ENCODE assay signal across 8 mouse cellular contexts in genomic region chr2:156842711-156843110, GRCm38 (mm10). TPM values are rescaled to one million over a fixed set of nuclear protein-coding genes. Genes with fewer than 3 reads are reported as not detected.
DNase-seq lines count a peak whose midpoint lies in the region; ATAC-seq and TF ChIP-seq lines count a peak whose summit lies in the region.

No protein-coding gene starts in this region.

- H3K4me1 ChIP-seq in liver, embryonic 11.5 days (replicated peaks; ENCODE audit: control insufficient read depth, insufficient read depth, low read length) = peaks cover 26% of the 10 kb centered on the region
- peaks cover 12% of the 10 kb centered on the region for H3K4me1 ChIP-seq in embryonic fibroblast, embryonic 13.5 days (ENCODE audit: control insufficient read depth, insufficient read depth, low read length)
- peaks cover 68% of the 10 kb centered on the region for H3K4me1 ChIP-seq in limb, embryonic 12.5 days (replicated peaks)
- H3K4me1 ChIP-seq in stomach, embryonic 14.5 days (ENCODE audit: control insufficient read depth, insufficient read depth, low read length) = peaks cover 52% of the 10 kb centered on the region

- H3K4me3 ChIP-seq in liver, embryonic 11.5 days (ENCODE audit: low read depth, low read length) = peak overlapping the region; percentile 94
- H3K4me3 ChIP-seq in embryonic fibroblast, embryonic 13.5 days (ENCODE audit: insufficient read depth, low read length) = peak overlapping the region; percentile 72
- H3K4me3 ChIP-seq in limb, embryonic 12.5 days (replicated peaks) = peak overlapping the region; percentile 88
- peak overlapping the region; percentile 92 for H3K4me3 ChIP-seq in stomach, embryonic 14.5 days (ENCODE audit: low read depth, low read length)

- peaks cover 22% of the 10 kb centered on the region for H3K36me3 ChIP-seq in liver, embryonic 11.5 days (ENCODE audit: control insufficient read depth, insufficient read depth, low read length)
- H3K36me3 ChIP-seq in limb, embryonic 12.5 days = peaks cover 38% of the 10 kb centered on the region
- peaks cover 32% of the 10 kb centered on the region for H3K36me3 ChIP-seq in stomach, embryonic 14.5 days (ENCODE audit: control insufficient read depth, insufficient read depth, low read length)

- H3K27me3 ChIP-seq in liver, embryonic 11.5 days (replicated peaks; ENCODE audit: control insufficient read depth, insufficient read depth, low read length) = no peaks in the 10 kb centered on the region
- no peaks in the 10 kb centered on the region for H3K27me3 ChIP-seq in limb, embryonic 12.5 days
- H3K27me3 ChIP-seq in stomach, embryonic 14.5 days (ENCODE audit: control insufficient read depth, insufficient read depth, low read length) = no peaks in the 10 kb centered on the region

- no peak for DNase-seq in liver, embryonic 11.5 days (ENCODE audit: low spot score)
- no peak for DNase-seq in liver
- DNase-seq in frontal cortex, postnatal 25 days (ENCODE audit: low spot score in 2 of 2) = no peak
- no peak for DNase-seq in ovary, postnatal 36 days (ENCODE audit: low spot score)
- DNase-seq in frontal cortex, postnatal 14 days (ENCODE audit: low spot score in 2 of 2) = no peak

- no peak for ATAC-seq in liver, embryonic 11.5 days (replicated peaks; ENCODE audit: low FRiP score)
- no peak for ATAC-seq in limb, embryonic 12.5 days (ENCODE audit: insufficient number of reproducible peaks, insufficient read depth, low FRiP score, low TSS enrichment, low read depth)
- no peak for ATAC-seq in stomach, embryonic 14.5 days (ENCODE audit: insufficient number of reproducible peaks, insufficient read depth, low FRiP score, low read depth)

- TF ChIP-seq CTCF in embryonic fibroblast, embryonic 13.5 days (IDR thresholded peaks at IDR 0.05; ENCODE audit: borderline replicate concordance, insufficient read depth, low read length) = no peak

- 36% methylated on average over 11 of the region's 11 CpGs for WGBS in liver, embryonic 11.5 days
- 7% methylated on average over 11 of the region's 11 CpGs for WGBS in limb, embryonic 12.5 days
- 7% methylated on average over 11 of the region's 11 CpGs for WGBS in stomach, embryonic 14.5 days

- peak overlapping the region; percentile 83; the same call in 1 of the 2 replicates for H3K27ac ChIP-seq in liver, embryonic 11.5 days (ENCODE audit: low read depth, low read length)
- no peak overlapping the region for H3K27ac ChIP-seq in embryonic fibroblast, embryonic 13.5 days (ENCODE audit: insufficient read depth, low read length)
- peak overlapping the region; percentile 97 for H3K27ac ChIP-seq in limb, embryonic 12.5 days
- peak overlapping the region; percentile 98 for H3K27ac ChIP-seq in stomach, embryonic 14.5 days (ENCODE audit: low read length)

- peak overlapping the region; percentile 86; the same call in 1 of the 2 replicates for H3K9ac ChIP-seq in liver, embryonic 11.5 days (ENCODE audit: low read depth, low read length)
- H3K9ac ChIP-seq in limb, embryonic 12.5 days (replicated peaks) = peak overlapping the region; percentile 95
- no peak overlapping the region; the same call in 1 of the 2 replicates for H3K9ac ChIP-seq in stomach, embryonic 14.5 days (replicated peaks; ENCODE audit: low read depth, low read length)

- H3K9me3 ChIP-seq in liver, embryonic 11.5 days (ENCODE audit: control insufficient read depth, low read length) = no peaks in the 10 kb centered on the region
- H3K9me3 ChIP-seq in limb, embryonic 12.5 days = no peaks in the 10 kb centered on the region
- no peaks in the 10 kb centered on the region for H3K9me3 ChIP-seq in stomach, embryonic 14.5 days (ENCODE audit: control insufficient read depth, low read depth, low read length)

- no peak for TF ChIP-seq POLR2A in embryonic fibroblast, embryonic 13.5 days (IDR thresholded peaks at IDR 0.05; ENCODE audit: low read depth, low read length)

- H3K4me2 ChIP-seq in liver, embryonic 11.5 days = peak overlapping the region; percentile 97
- peak overlapping the region; percentile 92 for H3K4me2 ChIP-seq in limb, embryonic 12.5 days
- peak overlapping the region; percentile 71 for H3K4me2 ChIP-seq in stomach, embryonic 14.5 days (replicated peaks; ENCODE audit: low read depth, low read length)

RNA-seq across cellular contexts. Expression of gene Tgif2, which starts 2.9 kb away (rescaled TPM):
- 33.3 and 40.0 TPM in 2 replicates for polyA plus RNA-seq in liver, embryonic 11.5 days (2014; fragmentation: Nextera tagmentation; extraction: Ambion mirVana)
- polyA plus RNA-seq in embryonic fibroblast, embryonic 13.5 days (2011; ENCODE audit: insufficient read length, low read depth, missing spikeins) = 12.4 and 17.0 TPM in 2 replicates
- polyA plus RNA-seq in limb, embryonic 12.5 days (2016; fragmentation: Nextera tagmentation; extraction: Ambion mirVana) = 83.6 and 89.8 TPM in 2 replicates
- polyA plus RNA-seq in stomach, embryonic 14.5 days (2014; fragmentation: Nextera tagmentation; extraction: Ambion mirVana) = 67.1 and 73.7 TPM in 2 replicates

RNA-seq across cellular contexts. Expression of gene 4930518I15Rik, which starts 15.0 kb away (rescaled TPM):
- 3.6 and 5.1 TPM in 2 replicates for polyA plus RNA-seq in liver, embryonic 11.5 days (2014; fragmentation: Nextera tagmentation; extraction: Ambion mirVana)
- polyA plus RNA-seq in embryonic fibroblast, embryonic 13.5 days (2011; ENCODE audit: insufficient read length, low read depth, missing spikeins) = 1.7 and 2.4 TPM in 2 replicates
- 11.1 and 12.5 TPM in 2 replicates for polyA plus RNA-seq in limb, embryonic 12.5 days (2016; fragmentation: Nextera tagmentation; extraction: Ambion mirVana)
- polyA plus RNA-seq in stomach, embryonic 14.5 days (2014; fragmentation: Nextera tagmentation; extraction: Ambion mirVana) = 8.0 and 9.1 TPM in 2 replicates

RNA-seq across cellular contexts. Expression of gene Rab5if, which starts 20.2 kb away (rescaled TPM):
- polyA plus RNA-seq in liver, embryonic 11.5 days (2014; fragmentation: Nextera tagmentation; extraction: Ambion mirVana) = 247 and 278 TPM in 2 replicates
- 125 and 156 TPM in 2 replicates for polyA plus RNA-seq in embryonic fibroblast, embryonic 13.5 days (2011; ENCODE audit: insufficient read length, low read depth, missing spikeins)
- polyA plus RNA-seq in limb, embryonic 12.5 days (2016; fragmentation: Nextera tagmentation; extraction: Ambion mirVana) = 177 and 190 TPM in 2 replicates
- polyA plus RNA-seq in stomach, embryonic 14.5 days (2014; fragmentation: Nextera tagmentation; extraction: Ambion mirVana) = 189 and 202 TPM in 2 replicates

RNA-seq across cellular contexts. Expression of gene Sla2, which starts 44.3 kb away (rescaled TPM):
- polyA plus RNA-seq in liver, embryonic 11.5 days (2014; fragmentation: Nextera tagmentation; extraction: Ambion mirVana) = 11.6 and 11.9 TPM in 2 replicates
- polyA plus RNA-seq in embryonic fibroblast, embryonic 13.5 days (2011; ENCODE audit: insufficient read length, low read depth, missing spikeins) = not detected in 2 replicates
- 0.58 and 0.76 TPM in 2 replicates for polyA plus RNA-seq in limb, embryonic 12.5 days (2016; fragmentation: Nextera tagmentation; extraction: Ambion mirVana)
- 0.22 and 0.28 TPM in 2 replicates for polyA plus RNA-seq in stomach, embryonic 14.5 days (2014; fragmentation: Nextera tagmentation; extraction: Ambion mirVana)
